Mouse (Mus musculus) hindbrain, embryonic 16.5 days (tissue): ENCODE data around the gene Krtap28-13. TPM values are rescaled to one million over a fixed set of nuclear protein-coding genes. Genes with fewer than 3 reads are reported as not detected.

ENCODE experiments used
- ATAC-seq: fragments of 200-750 bp; cut with Nextera tagmentation; 2 replicates; pipeline ENCODE4 v1.8.0; 2017; ENCODE audit warnings: moderate TSS enrichment, moderate library complexity
- H3K27ac ChIP-seq: fragments of 300-500 bp; sonication (generic); 2 replicates; pipeline ENCODE4 v1.5.1; 2014; ENCODE audit warnings: low read depth, mild to moderate bottlenecking, control low read depth, low read length, moderate library complexity
- H3K27me3 ChIP-seq: fragments of 300-500 bp; sonication (generic); replicated peaks from 2 replicates; pipeline ENCODE4 v1.6.1; 2014; ENCODE audit warnings: low read length; ENCODE audit not compliant: control insufficient read depth, insufficient read depth
- H3K36me3 ChIP-seq: fragments of 300-500 bp; sonication (generic); 2 replicates; pipeline ENCODE4 v1.6.1; 2014; ENCODE audit warnings: mild to moderate bottlenecking, low read length, moderate library complexity, mixed read lengths; ENCODE audit not compliant: control insufficient read depth, insufficient read depth
- H3K4me1 ChIP-seq: fragments of 300-500 bp; sonication (generic); 2 replicates; pipeline ENCODE4 v1.6.1; 2014; ENCODE audit warnings: low read depth, low read length; ENCODE audit not compliant: control insufficient read depth, insufficient read depth
- H3K4me2 ChIP-seq: fragments of 300-500 bp; sonication (generic); 2 replicates; pipeline ENCODE4 v1.6.1; 2014; ENCODE audit warnings: mild to moderate bottlenecking, low read length, control low read depth, moderate library complexity
- H3K4me3 ChIP-seq: fragments of 300-500 bp; sonication (generic); 2 replicates; pipeline ENCODE4 v1.5.1; 2014; ENCODE audit warnings: mild to moderate bottlenecking, low read length, control low read depth, moderate library complexity
- H3K9ac ChIP-seq: fragments of 300-500 bp; sonication (generic); 2 replicates; pipeline ENCODE4 v1.6.1; 2014; ENCODE audit warnings: low read depth, mild to moderate bottlenecking, control low read depth, low read length, moderate library complexity
- H3K9me3 ChIP-seq: fragments of 300-500 bp; sonication (generic); 2 replicates; pipeline ENCODE4 v1.6.1; 2014; ENCODE audit warnings: mild to moderate bottlenecking, low read length, moderate library complexity; ENCODE audit not compliant: control insufficient read depth
- WGBS: fragments of 180-500 bp; shearing (Covaris S2); extraction: QIAGEN DNeasy Blood & Tissue Kit; methylation state at CpG from one replicate; pipeline ENCODE4 v1.1.7; 2014; 5-methylcytosine and 5-hydroxymethylcytosine counted together
- polyA plus RNA-seq: library from polyadenylated mRNA; unstranded; fragments of >200 nt; fragmentation: Nextera tagmentation; extraction: Ambion mirVana; gene quantifications from 2 replicates; pipeline ENCODE4 v1.2.1, GENCODE M21; 2015

Krtap28-13 gene
- polyA plus RNA-seq, 1 experiment from 2014 or later: not detected

- Histone ChIP-seq H3K9me3 (no peaks in the 10 kb centered on the region), H3K4me3 (peak overlapping the region; percentile 37), H3K4me2 (peak overlapping the region; percentile 55), H3K9ac (peak overlapping the region; percentile 45), H3K27me3 (no peaks in the 10 kb centered on the region), H3K27ac (no peak overlapping the region), H3K4me1 (no peaks in the 10 kb centered on the region), H3K36me3 (no peaks in the 10 kb centered on the region)
- peak; percentile 96 for ATAC-seq
- WGBS: 42% methylated on average over 11 of the region's 11 CpGs
Observed at GRCm38 (mm10) chr1:83076190-83076917, 15.6 kb downstream of the Krtap28-13 start.

GRCm38 (mm10) chr1:83077016-83077415 lies 16.3 kb downstream of the Krtap28-13 start:
- no peaks in the 10 kb centered on the region for H3K9me3 ChIP-seq
- no peak overlapping the region for H3K4me2 ChIP-seq
- no peaks in the 10 kb centered on the region for H3K27me3 ChIP-seq
- no peak overlapping the region for H3K27ac ChIP-seq
- no peak overlapping the region for H3K4me3 ChIP-seq
- no peak overlapping the region for H3K9ac ChIP-seq
- WGBS: 84% methylated on average over 6 of the region's 6 CpGs
- H3K4me1 ChIP-seq: no peaks in the 10 kb centered on the region
- ATAC-seq: no peak
- no peaks in the 10 kb centered on the region for H3K36me3 ChIP-seq

DNA sequence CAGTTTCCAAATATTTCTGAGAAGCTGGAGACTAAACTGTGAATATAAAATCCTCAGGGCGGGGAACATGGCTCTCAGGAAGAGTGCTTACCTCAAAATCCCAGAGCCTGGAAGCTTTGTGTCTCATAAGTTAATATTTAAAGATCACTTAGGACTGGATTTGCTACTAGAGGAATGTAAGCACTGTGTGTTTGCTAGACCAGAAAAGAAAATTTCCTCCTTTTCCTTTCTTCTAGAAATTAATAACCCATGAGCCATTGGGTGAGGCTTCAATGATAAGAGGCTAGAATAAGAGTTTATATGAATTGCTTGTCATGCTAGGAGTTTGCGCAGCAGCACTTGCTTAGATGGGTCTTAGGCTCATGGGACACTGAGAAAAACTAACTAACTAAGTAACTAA lies 24.1 kb downstream of the Krtap28-13 start:
- Histone ChIP-seq H3K27ac (no peak overlapping the region), H3K4me3 (no peak overlapping the region), H3K9ac (no peak overlapping the region), H3K36me3 (no peaks in the 10 kb centered on the region), H3K4me1 (no peaks in the 10 kb centered on the region), H3K9me3 (no peaks in the 10 kb centered on the region), H3K4me2 (no peak overlapping the region), H3K27me3 (no peaks in the 10 kb centered on the region)
- 94% methylated on average over 2 of the region's 2 CpGs for WGBS
- no peak for ATAC-seq

- Histone ChIP-seq H3K27me3 (no peaks in the 10 kb centered on the region), H3K36me3 (no peaks in the 10 kb centered on the region), H3K4me1 (no peaks in the 10 kb centered on the region), H3K4me2 (no peak overlapping the region), H3K27ac (no peak overlapping the region), H3K9me3 (no peaks in the 10 kb centered on the region), H3K9ac (no peak overlapping the region), H3K4me3 (no peak overlapping the region)
- 81% methylated on average over 3 of the region's 3 CpGs for WGBS
- ATAC-seq: no peak
Observed at GRCm38 (mm10) chr1:83091268-83091667, 30.5 kb downstream of the Krtap28-13 start.

DNA sequence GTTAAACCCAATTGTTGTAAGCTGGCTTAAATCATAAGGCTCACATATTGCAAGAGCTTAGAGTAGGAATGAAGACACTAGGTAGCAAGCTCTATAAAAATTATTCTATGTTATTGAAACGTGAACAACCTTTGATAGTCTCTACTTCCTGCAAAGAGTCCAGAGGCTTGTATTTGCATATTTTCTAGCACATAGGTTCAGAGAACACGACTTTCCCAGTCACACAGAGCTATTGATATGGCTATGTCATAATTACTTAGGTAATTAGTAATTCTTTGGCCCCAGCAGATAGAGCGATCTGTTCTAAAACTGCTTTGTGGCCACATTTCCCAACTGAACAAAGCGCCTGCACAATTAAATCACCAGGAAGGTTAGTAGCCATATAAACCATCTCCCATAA lies 36.2 kb downstream of the Krtap28-13 start:
- H3K4me3 ChIP-seq: no peak overlapping the region
- no peak overlapping the region for H3K4me2 ChIP-seq
- no peak overlapping the region for H3K27ac ChIP-seq
- H3K27me3 ChIP-seq: no peaks in the 10 kb centered on the region
- H3K4me1 ChIP-seq: no peaks in the 10 kb centered on the region; the same call in 1 of the 2 replicates
- no peak overlapping the region for H3K9ac ChIP-seq
- H3K9me3 ChIP-seq: no peaks in the 10 kb centered on the region
- no peaks in the 10 kb centered on the region for H3K36me3 ChIP-seq
- ATAC-seq: no peak
- WGBS: 79% methylated on average over 4 of the region's 4 CpGs

DNA sequence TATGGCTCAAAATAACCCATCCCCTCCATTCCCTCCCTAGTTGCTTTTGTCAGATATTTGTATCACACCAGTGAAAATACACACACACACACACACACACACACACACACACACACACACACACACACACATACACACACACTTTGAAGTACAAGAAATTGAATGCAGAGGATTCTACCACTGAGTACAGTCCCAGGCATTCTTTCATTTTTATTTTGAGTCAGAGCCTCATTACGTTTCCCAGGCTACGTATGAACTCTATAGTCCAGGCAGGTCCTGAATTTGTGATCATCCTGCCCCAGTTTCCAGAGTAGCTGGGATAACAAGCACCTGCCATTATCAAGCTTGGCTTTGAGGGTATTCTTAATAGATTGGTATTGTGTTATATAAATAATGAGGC lies 38.4 kb downstream of the Krtap28-13 start:
- H3K27me3 ChIP-seq: no peaks in the 10 kb centered on the region
- WGBS: 81% methylated on average over 2 of the region's 2 CpGs
- no peak for ATAC-seq
- no peak overlapping the region for H3K9ac ChIP-seq
- no peak overlapping the region for H3K27ac ChIP-seq
- no peak overlapping the region for H3K4me3 ChIP-seq
- H3K4me1 ChIP-seq: no peaks in the 10 kb centered on the region; the same call in 1 of the 2 replicates
- H3K36me3 ChIP-seq: no peaks in the 10 kb centered on the region
- no peak overlapping the region for H3K4me2 ChIP-seq
- H3K9me3 ChIP-seq: no peaks in the 10 kb centered on the region

- Histone ChIP-seq H3K4me1 (no peaks in the 10 kb centered on the region; the same call in 1 of the 2 replicates), H3K36me3 (no peaks in the 10 kb centered on the region), H3K27me3 (no peaks in the 10 kb centered on the region), H3K9me3 (no peaks in the 10 kb centered on the region), H3K27ac (no peak overlapping the region), H3K9ac (no peak overlapping the region), H3K4me2 (no peak overlapping the region), H3K4me3 (no peak overlapping the region)
- WGBS: 83% methylated on average over 7 of the region's 7 CpGs
- no peak for ATAC-seq
Observed at GRCm38 (mm10) chr1:83099580-83100137, 38.9 kb downstream of the Krtap28-13 start.

- ATAC-seq: peak; percentile 50; the same call in 1 of the 2 replicates
- Histone ChIP-seq H3K27ac (no peak overlapping the region), H3K4me3 (no peak overlapping the region), H3K9ac (no peak overlapping the region), H3K4me1 (no peaks in the 10 kb centered on the region; the same call in 1 of the 2 replicates), H3K4me2 (no peak overlapping the region), H3K36me3 (no peaks in the 10 kb centered on the region), H3K9me3 (no peaks in the 10 kb centered on the region), H3K27me3 (no peaks in the 10 kb centered on the region)
- 41% methylated on average over 3 of the region's 3 CpGs for WGBS
Observed at GRCm38 (mm10) chr1:83101891-83102290, 41.2 kb downstream of the Krtap28-13 start.

DNA sequence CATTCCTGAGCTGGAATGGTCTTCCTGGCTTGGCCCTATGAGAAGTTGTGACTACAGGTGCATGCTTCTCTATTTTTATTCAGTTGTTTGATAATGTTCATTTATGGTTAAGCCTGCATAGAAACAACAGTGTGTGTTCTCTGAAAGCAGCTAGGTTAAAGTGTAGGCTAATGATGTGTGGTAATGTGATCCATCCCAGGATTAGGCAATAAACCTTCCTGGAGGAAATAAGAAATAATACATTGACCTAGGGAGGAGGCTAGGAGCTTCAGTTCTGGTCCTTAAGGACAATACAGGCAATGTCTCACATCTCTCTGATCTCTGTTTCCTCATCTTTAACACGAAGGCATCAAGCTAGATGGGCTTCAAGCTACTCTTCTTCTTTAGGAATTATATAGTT lies 44.7 kb downstream of the Krtap28-13 start:
- Histone ChIP-seq H3K27ac (no peak overlapping the region), H3K9me3 (no peaks in the 10 kb centered on the region), H3K36me3 (no peaks in the 10 kb centered on the region), H3K9ac (no peak overlapping the region), H3K4me3 (no peak overlapping the region), H3K4me2 (no peak overlapping the region), H3K4me1 (no peaks in the 10 kb centered on the region; the same call in 1 of the 2 replicates), H3K27me3 (no peaks in the 10 kb centered on the region)
- no peak for ATAC-seq
- WGBS: 81% methylated on average over 1 of the region's 1 CpGs
